Mouse (Mus musculus) MEL-GATA-1-ER (cell line): Measurements from ENCODE around the gene Lcor.

Experiments used
- DNase-seq: peaks from one replicate; pipeline ENCODE4 v3.0.0-alpha.2; 2012; ENCODE audit warnings: low read depth; ENCODE audit errors: extremely low read depth

Lcor gene

DNA sequence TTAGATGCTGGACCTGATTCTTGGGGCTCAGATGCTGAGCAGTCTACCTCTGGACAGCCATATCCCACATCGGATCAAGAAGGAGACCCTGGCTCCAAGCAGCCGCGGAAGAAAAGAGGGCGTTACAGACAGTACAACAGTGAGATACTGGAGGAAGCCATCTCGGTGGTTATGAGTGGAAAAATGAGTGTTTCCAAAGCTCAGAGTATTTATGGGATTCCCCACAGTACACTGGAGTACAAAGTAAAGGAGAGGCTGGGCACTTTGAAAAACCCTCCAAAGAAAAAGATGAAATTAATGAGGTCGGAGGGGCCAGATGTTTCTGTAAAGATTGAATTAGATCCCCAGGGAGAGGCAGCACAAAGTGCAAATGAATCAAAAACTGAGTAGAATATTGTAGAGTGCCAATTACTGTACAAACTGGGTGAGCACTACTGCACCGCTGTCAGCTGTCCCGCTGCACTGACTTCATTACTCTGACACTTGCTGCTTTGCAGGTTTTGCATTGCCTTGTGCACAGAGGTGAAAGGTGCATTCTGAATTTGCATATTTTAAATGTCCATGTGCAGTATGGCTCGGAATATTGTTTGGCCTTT is 76.6 kb downstream of the Lcor start:
- DNase-seq, result no peak

DNA sequence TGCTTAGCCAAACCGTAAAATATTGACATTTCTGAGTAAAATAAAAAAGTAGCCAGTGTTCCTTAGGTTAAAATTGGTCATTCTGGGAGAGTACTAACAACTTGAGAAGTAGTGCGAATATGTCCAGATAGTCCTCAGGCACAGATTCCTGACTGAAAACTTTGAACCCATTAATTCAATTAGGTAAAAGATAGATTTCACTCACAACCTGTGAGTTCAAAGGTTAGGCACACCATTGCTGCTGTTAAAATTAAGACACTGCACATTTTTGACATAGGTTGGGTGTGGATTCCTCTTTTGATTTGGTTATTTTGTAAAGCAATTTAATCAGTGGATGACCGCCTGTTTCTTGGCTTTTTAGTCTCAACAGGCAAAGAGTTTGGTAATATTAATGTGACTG is 78.4 kb downstream of the Lcor start:
- DNase-seq, result no peak

DNA sequence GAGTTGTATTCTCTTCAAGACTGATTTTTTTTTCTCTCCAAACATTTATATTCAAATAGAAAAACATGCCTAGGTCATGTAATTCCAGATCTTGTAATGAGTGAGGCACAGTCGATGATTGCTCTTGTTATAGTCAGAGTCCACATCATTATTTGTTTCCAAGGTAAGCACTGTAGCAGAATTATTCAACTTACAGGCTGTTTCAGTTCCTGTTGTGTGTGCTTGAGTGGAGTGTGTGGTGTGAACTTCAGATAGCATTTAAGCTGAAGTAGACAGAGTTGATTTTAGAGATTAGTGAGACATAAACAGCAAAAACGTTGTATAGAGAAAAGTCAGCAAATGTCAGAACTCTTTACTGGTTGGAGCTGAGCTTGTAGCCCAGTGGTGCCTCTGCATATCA is 86.4 kb downstream of the Lcor start:
- no peak for DNase-seq

DNA sequence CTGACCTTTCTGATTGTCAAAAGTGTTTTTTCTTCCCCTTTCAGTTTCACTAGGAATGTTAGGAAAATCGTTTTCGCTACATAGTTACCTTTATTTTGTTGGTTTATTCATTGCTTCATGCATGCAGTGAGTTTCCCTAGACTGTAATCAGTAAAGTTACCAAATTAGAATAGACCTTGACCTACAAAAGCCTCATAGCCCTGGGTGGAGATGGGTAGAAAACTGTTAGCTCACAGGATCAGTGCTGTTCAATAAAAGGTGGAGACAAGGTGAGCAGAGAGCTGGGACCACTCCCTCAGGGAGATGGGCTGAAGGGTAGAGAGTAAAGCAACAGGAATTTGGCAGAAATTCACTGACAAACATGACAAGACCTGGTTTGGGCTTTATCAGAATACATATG is 91.3 kb downstream of the Lcor start:
- no peak for DNase-seq

DNA sequence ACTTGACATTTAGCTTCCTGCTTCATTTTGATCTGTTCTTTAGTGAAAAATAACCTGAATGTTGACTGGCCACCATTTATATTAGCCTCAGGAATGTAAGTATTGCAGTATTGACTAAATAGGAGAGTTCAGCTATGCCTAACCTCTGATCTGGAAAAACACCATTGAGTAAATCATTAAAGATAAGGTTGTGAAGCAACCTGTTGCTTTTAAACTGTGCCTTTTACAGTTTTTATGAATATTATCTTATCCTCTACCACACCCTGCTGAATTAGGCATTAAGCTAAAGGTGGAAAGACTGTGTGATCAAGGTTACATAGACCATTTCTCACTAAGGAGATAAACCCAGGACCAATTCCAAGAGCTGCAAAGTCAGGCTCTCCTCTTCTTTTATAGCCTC is 95.1 kb downstream of the Lcor start:
- no peak for DNase-seq

DNA sequence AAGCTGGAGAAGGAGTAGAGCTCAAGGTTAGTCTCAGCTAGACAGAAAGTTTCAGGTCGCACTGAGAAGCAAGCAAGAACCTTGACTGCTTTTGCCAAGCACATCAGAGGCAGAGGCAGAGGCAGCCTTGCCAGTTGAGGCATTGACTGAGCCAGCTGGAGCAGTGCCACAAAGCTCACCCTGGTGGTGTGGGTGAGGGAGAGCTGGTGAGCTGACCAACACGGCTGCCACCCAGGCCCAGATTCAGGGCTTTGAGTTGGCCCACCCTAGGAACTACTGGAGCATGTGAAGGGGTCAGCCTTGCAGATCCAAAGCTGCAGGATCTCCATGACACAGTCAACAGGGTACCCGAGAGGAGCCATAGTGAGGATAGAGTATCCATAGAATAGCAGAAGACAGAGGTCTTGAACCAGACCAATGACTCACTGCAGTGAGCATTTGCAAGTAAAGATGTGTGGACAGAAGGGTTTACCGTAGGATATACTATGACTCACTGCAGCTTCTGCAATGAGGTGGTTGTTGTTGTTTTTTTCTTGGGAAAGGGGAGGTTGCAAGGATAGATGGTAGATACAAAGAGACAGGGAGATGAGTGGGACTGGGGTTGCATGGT is 97.0 kb downstream of the Lcor start:
- no peak for DNase-seq

DNA sequence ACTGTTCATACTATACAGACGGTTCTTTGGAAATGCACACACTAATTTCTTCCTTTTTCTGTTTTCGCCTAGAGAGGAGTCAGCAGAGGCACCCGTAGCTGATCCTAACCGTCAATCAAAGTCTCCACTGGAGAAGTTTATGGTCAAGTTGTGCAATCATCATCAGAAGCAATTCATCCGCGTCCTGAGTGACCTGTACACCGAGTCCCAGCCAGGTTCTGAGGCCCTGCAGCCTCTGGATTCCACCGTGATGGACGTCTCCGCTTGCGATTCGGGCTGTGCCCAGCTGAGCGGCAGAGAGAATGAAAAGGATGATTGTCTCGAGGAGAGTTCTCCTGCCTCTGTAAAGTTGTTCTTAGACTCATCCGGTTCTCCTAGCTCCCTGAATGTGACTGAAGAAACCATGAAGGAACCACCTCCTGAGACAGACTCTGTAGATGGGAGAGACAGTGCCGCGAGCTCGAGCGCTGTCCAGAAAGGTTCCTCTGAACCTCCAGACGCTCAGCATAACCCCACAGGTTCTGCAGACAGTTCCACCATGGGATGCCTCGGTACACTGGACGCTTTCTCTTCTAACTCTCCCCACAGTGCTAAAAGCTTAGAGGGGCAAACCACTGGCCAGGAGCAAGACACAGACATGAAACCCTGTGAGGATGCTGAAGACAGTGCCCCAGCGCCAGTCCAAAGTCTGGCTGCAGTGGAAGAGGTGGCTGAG is 99.4 kb downstream of the Lcor start, which contains the start of gene Gm340:
TSS of gene Gm340 (plus strand) at position 665 of the 715 bp plus-strand sequence.
- no peak for DNase-seq

DNA sequence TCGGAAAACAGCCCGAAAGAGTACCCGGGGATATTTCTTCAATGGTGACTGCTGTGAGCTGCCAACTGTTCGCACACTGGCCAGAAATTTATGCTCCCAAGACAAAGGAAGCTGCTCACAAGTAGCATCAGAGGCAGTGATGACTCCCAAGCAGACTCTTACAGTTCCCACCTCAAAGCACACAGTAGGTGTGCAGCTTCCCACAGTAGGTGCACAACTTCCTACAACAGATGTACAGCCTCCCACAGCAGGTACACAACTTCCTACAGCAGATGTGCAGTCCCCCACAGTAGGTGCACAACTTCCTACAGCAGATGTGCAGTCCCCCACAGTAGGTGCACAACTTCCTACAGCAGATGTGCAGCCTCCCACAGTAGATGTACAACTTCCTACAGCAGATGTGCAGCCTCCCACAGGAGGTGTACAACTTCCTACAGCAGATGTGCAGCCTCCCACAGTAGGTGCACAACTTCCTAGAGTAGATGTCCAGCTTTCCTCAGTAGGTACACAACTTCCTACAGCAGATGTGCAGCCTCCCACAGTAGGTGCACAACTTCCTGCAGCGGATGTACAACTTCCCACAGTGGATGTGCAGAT is 100.6 kb downstream of the Lcor start:
- no peak for DNase-seq

DNA sequence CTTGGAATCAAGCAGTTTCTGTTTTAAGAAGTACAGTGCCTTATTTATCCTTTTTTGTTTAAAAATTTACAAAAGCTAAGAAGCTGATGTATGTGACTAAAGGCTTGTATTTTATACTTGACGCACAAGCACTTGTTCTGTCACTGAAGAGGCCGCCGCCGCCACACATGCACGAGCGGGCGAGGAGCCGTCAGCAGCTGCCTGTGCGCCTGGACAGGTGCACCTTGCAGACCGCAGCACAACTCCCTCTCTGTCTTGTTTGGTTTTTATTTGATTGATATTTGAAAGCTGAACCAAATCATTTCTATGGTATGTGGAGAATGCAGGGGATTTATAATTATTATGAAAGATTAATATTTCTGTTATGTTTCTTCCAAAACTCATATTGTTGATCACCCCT is 104.3 kb downstream of the Lcor start:
- no peak for DNase-seq

DNA sequence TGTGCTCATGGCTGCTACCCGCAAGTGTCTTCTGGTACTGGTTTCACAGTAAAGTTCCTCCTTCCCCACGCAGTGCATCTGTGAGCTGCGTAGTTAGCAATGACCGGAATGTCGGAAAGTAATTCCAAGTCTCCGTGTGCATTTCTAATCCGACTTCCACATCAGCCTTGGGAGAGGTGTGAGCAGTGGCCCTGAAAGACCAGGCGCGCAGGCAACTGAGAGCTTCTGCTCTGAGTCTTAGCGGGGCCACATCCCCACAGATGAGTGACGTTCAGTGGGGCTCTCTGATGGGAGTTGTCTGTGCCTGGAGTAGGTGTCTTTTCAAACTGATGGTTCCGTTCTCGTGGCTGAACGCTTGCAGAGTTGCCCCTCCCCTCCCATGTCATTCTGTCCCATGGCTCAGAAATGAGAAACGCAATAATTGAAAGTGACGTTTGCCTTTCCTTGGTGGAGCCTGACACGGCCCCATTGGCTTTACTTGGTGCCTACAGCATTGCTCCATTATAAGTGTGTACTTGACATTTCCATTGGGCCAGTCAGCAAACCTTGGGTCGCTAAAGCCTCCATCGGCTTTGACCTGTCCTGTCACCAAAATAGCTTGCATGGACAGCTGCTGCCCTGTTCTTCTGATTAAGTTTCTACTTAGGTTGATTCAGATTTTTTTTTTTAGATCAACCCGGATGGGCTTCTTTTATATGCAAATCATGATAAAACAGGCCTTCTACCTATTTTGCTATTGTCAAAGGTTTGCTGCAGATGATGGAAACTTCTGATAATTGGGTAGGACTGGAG is 105.2 kb downstream of the Lcor start:
- no peak for DNase-seq

DNA sequence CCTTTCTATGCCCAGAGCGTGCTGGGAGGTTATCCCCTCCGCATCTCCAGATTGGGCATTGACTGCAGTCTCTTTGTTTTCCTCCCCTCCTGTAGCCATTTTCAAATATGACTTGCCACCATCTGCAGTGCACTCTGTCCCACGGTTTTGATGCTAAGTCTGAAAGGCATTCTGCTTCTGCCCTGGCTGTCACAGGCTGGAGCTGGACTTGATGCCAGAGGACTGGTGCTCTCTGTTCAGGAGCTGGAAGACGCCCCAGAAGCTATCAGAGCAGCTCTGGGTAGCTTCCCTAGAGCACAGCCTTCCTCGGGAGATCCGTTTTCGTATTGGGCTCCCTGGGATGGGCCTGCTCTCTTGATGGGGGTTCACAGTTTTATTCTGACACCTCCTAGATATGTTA is 106.6 kb downstream of the Lcor start:
- DNase-seq, result no peak

DNA sequence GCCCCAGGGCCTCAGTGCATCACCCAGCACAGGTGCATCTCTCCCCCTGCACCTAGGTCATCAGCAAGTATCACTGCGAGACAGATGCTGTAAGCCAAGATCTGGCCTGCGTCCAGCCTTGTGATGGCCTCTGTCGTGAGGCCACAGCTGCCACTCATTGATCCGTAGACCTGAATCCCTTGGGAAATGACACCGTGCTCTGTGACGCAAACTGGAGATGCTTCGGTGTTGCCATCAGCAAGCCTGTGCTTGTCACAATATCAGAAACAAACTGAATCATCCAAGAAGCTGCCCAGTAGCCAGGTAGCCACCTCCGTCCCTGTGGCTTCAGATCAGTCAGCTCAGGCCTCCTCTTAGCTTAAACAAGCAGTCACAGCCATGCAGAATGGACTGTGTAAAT is 107.2 kb downstream of the Lcor start:
- no peak for DNase-seq

DNA sequence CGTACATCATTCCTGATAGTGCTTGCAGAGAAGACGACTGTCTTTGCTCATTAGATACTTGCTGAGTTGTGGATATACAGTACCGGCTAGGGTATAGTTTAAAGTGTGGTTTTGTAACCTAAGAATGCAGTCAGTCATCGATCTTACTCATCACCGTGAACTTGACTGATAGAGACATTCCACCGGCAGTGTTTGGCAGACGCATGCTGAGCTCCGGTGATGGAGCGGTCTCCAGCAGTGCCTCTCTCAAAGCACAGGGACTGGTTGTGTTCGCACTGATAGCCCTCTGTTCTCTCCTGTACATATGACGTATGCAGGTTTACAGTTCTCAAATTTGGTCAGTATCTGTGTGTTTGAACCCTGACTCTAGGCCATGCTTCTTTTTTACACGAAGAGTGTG is 109.4 kb downstream of the Lcor start:
- no peak for DNase-seq

DNA sequence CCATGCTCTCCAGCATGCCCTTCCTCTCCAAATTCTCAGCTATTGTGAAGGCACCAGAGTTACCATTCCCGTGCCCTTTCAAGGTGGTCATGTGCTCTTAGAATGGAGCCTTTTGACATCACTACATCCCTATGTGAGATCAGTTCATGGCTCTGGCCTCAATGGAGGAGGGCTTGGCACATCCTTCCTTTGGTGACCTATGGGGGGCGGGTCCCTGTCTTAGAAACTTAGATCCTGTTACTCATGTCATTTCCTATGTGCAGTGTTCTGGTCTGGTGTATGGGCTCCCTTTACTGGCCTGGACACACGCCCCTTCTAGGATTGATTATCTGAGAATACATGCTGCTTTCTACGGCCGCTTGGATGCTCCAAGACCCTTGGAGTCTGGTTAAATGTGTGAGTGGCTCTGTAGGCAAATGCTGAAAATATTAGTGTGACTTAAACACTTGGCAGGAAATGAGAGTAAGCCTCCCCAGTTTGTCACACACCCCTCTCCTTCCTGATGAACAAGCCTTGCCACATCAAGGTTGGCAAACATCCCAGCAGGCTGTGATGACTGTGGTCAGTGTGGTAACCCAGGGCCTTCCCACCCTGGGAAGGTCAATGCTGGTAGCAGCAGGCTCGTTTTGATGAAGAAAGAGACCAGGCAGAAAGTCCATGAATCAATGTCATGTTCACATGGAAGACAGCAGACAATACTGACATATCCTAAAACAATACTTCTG is 114.9 kb downstream of the Lcor start:
- no peak for DNase-seq

DNA sequence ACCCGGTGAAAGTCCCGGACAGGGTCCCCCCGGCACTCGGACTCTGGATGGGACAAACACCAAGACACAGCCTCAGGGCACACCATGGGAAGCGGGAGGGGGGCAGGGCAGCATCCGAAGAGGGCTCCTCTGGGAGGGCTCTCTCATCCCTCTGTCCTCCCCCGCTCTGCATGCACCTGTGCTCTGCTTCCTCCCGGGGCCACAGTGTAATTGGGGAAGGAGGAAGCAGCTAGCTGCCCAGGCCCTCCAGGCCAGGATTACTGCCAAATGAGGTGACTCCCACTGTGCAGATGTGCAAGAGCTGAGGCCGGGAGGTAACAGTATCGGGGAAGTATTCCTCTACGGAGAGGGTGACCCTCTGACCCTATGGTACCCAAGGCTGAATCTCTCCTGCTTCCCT is 118.2 kb downstream of the Lcor start:
- no peak for DNase-seq

DNA sequence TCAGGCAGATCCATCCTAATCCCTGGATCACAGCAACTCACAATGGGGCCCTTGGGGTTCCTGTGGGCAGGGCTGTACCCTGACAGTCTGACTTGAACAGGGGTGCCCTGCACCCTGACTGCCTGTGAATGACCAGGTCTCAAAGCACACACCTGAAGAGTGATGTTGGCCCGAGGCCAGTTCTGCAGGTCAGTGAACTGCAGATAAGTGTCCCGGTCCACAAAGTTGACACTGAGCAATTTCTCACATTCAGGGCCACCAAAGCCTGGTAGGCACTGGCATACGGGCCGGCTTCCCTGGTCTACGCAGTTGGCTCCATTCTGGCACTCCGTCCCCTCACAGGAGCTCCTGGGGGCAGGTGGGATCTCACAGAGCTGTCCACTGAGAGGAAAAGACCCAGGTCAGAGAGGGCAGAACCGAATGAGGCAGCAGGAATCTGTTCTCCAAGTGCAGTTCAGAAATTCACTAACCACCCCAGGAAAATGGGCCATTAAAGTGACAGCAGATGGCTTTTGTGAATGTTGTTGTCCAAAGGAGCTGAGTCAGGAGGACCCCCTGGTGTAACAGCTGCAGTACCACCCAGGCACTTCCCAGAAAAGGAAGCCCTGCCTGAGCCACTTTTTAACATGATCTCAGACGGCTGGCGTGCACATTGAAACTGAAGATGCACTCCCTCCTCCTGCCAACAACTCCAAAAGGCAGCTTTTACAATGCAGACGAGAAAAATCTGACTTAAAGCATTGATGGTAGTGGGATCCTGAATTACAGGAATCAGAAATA is 124.0 kb downstream of the Lcor start:
- no peak for DNase-seq

DNA sequence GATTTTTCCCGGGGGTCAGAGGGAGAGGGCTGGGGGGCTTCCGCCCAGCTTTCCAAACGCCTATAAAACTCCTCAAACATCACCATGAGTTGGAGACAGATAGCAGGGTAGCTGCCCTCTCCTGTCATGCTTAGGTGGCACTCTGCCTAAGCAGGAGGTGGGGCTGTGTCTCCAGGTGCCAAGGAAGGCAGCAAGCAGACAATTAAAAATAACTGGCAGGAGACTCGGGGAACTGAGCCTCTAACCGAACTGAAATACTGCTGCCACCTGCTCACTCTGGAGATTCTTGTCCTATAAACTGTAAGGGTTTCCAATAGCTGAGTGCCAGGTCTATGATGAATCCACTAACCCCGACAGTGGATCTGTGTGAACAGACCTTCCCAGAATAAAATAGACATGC is 129.2 kb downstream of the Lcor start:
- DNase-seq, result no peak
